In the genomic region with DNA sequence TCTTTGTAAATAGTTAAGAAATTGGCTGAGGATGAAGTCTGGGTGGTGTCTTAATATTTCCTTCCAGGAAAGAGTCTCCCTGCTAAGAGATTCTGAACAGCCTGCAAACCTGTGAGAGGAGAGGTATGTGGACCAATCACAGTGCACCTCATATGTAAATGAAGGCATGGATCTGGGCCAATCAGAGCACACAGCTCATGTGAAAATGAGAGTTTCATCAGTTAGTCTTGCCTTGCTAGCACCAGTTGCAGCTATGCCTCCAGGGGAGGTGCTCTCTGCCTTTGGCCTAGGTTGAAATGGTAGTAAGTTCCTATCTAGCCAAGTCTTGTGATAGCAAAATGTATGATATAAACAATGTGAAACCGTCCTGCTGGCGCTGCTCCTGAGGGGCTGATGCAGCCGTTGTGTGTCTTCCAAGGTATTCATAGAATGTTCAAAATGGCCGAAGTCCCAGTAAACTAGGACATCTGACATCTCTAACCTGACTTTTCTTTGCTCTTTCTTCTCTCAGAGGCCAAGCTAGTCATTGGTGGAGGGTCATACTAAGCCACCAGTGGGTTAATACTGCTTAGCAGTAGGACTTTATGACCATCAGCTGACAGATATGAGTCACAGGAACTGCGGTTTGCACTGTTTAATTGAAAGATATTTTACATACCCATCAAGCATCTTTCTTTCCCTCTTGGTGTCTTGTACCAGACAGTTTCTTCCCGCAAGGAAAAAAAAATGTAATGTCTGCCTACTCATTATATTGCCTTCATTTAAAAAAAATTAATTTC, we compare ENCODE assay signal across 17 mouse cellular contexts. TPM values are rescaled to one million over a fixed set of nuclear protein-coding genes. Genes with fewer than 3 reads are reported as not detected.
A peak's percentile ranks its signal among the peaks of the same experiment; 100 is the strongest.
DNase-seq lines count a peak whose midpoint lies in the region; ATAC-seq and TF ChIP-seq lines count a peak whose summit lies in the region.
"Had no signal": no experiment of that assay in that cellular context is flagged by ENCODE, and none has a peak within 500 bp of the region (broad histone marks: within the 10 kb centered on the region; RNA-seq: fewer than 3 reads in every experiment).

No protein-coding gene starts in this region.

- no peaks in the 10 kb centered on the region for H3K4me1 ChIP-seq in lung, postnatal 0 days (ENCODE audit: insufficient read depth, low read depth, low read length)
- H3K4me1 ChIP-seq in kidney, embryonic 16.5 days (ENCODE audit: insufficient read depth, low read length), result no peaks in the 10 kb centered on the region
- H3K4me1 ChIP-seq: forebrain, embryonic 15.5 days; heart, embryonic 15.5 days had no signal

- no peak for TF ChIP-seq EP300 in lung, postnatal 0 days (IDR thresholded peaks at IDR 0.05)

- H3K27me3 ChIP-seq in lung, postnatal 0 days (replicated peaks; ENCODE audit: insufficient read depth, low read length), result no peaks in the 10 kb centered on the region
- H3K27me3 ChIP-seq in kidney, embryonic 16.5 days (ENCODE audit: insufficient read depth, low read length), result no peaks in the 10 kb centered on the region
- H3K27me3 ChIP-seq: forebrain, embryonic 15.5 days; heart, embryonic 15.5 days; intestine, embryonic 15.5 days had no signal

- no peak overlapping the region for H3K27ac ChIP-seq in lung, postnatal 0 days (ENCODE audit: low read length)
- H3K27ac ChIP-seq in kidney, embryonic 16.5 days (ENCODE audit: low read length), result peak overlapping the region; percentile 85
- H3K27ac ChIP-seq: forebrain, embryonic 15.5 days; heart, embryonic 15.5 days; intestine, embryonic 15.5 days; limb, embryonic 10.5 days; liver, embryonic 14.5 days; macrophage had no signal

- WGBS in lung, postnatal 0 days, result 71% methylated on average over 6 of the region's 6 CpGs
- 84% methylated on average over 6 of the region's 6 CpGs for WGBS in kidney, embryonic 16.5 days

- no peak for ATAC-seq in lung, postnatal 0 days
- peak; percentile 47; the same call in 1 of the 2 replicates for ATAC-seq in kidney, embryonic 16.5 days (ENCODE audit: low FRiP score, low TSS enrichment)
- no peak for ATAC-seq in granulocyte monocyte progenitor cell, adult 5-6 weeks (replicated peaks; ENCODE audit: poor library complexity, severe bottlenecking)
- ATAC-seq: activated CD4-positive, CD25-positive, alpha-beta regulatory T cell, adult 4 months; forebrain, embryonic 15.5 days had no signal

- DNase-seq in lung, postnatal 0 days (ENCODE audit: low spot score), result peak; percentile 20
- DNase-seq in lung, adult 18-20 months, result no peak
- peak; percentile 34 for DNase-seq in R1 (ENCODE audit: low read depth, low spot score)
- no peak for DNase-seq in gastrocnemius, postnatal 36 days
- DNase-seq in heart, adult 8-10 months (ENCODE audit: low spot score), result no peak
- DNase-seq: cerebellum, adult 11-12 months; gastrocnemius, postnatal 14 days; midbrain, embryonic 14.5 days had no signal

- no peak overlapping the region for H3K4me3 ChIP-seq in lung, postnatal 0 days (ENCODE audit: low read depth, low read length)
- no peak overlapping the region for H3K4me3 ChIP-seq in kidney, embryonic 16.5 days (ENCODE audit: low read length)
- H3K4me3 ChIP-seq: forebrain, embryonic 15.5 days; heart, embryonic 15.5 days; intestine, embryonic 15.5 days; limb, embryonic 10.5 days had no signal

- TF ChIP-seq CTCF in lung, postnatal 0 days (IDR thresholded peaks at IDR 0.05), result no peak

- H3K36me3 ChIP-seq in lung, postnatal 0 days (ENCODE audit: insufficient read depth, low read length), result no peaks in the 10 kb centered on the region
- H3K36me3 ChIP-seq in kidney, embryonic 16.5 days (ENCODE audit: insufficient read depth, low read length), result no peaks in the 10 kb centered on the region
- H3K36me3 ChIP-seq: forebrain, embryonic 15.5 days; heart, embryonic 15.5 days; intestine, embryonic 15.5 days; limb, embryonic 10.5 days had no signal

- no peaks in the 10 kb centered on the region for H3K9me3 ChIP-seq in lung, postnatal 0 days (ENCODE audit: low read length)
- no peaks in the 10 kb centered on the region for H3K9me3 ChIP-seq in kidney, embryonic 16.5 days (ENCODE audit: low read length)
- H3K9me3 ChIP-seq: forebrain, embryonic 15.5 days; heart, embryonic 15.5 days; intestine, embryonic 15.5 days; limb, embryonic 10.5 days had no signal

- intact Hi-C loops in gastrocnemius, postnatal 36 days (cut with DNase I), result loop anchor here (1.0 kb wide), 1 partner anchor 28 kb away; no protein-coding TSS in a partner anchor

- no peak overlapping the region for H3K4me2 ChIP-seq in lung, postnatal 0 days (replicated peaks; ENCODE audit: low read depth, low read length)
- H3K4me2 ChIP-seq in kidney, embryonic 16.5 days (replicated peaks; ENCODE audit: low read depth, low read length), result no peak overlapping the region
- H3K4me2 ChIP-seq: forebrain, embryonic 15.5 days; heart, embryonic 15.5 days; intestine, embryonic 15.5 days had no signal

- no peak overlapping the region for H3K9ac ChIP-seq in lung, postnatal 0 days (replicated peaks; ENCODE audit: low read depth)
- H3K9ac ChIP-seq in kidney, embryonic 16.5 days (replicated peaks; ENCODE audit: low read length), result no peak overlapping the region
- H3K9ac ChIP-seq: forebrain, embryonic 15.5 days; heart, embryonic 15.5 days; intestine, embryonic 15.5 days; liver, embryonic 14.5 days had no signal

RNA-seq across cellular contexts. Expression of a gene that starts 32.0 kb away (rescaled TPM):
- polyA plus RNA-seq in lung, postnatal 0 days (2015; fragmentation: Nextera tagmentation; extraction: Ambion mirVana), result 0.76 and 0.84 TPM in 2 replicates
- polyA plus RNA-seq in kidney, embryonic 16.5 days (2015; fragmentation: Nextera tagmentation; extraction: Ambion mirVana), result 1.9 and 2.0 TPM in 2 replicates
- total RNA-seq in granulocyte monocyte progenitor cell, adult 5-6 weeks (2014; fragmentation: Nextera tagmentation), result 1.2 and 4.6 TPM in 2 replicates
- 2.8 and 3.0 TPM in 2 replicates for total RNA-seq in granulocyte monocyte progenitor cell, adult 5-6 weeks (2017)
- total RNA-seq in gastrocnemius, postnatal 36 days (2021), result under 1 TPM in 1 of 2 experiments, not detected in 1; 0.38 TPM
- total RNA-seq in heart, adult 8-10 months (2022), result under 1 TPM in 1 of 4 experiments, not detected in 3; 0.17 TPM

RNA-seq across cellular contexts. Expression of a gene that starts 42.8 kb away (rescaled TPM):
- polyA plus RNA-seq in lung, postnatal 0 days (2015; fragmentation: Nextera tagmentation; extraction: Ambion mirVana), result 9.9 and 10.6 TPM in 2 replicates
- polyA plus RNA-seq in kidney, embryonic 16.5 days (2015; fragmentation: Nextera tagmentation; extraction: Ambion mirVana), result 23.4 and 25.7 TPM in 2 replicates
- 62.3 and 102 TPM in 2 replicates for total RNA-seq in granulocyte monocyte progenitor cell, adult 5-6 weeks (2014; fragmentation: Nextera tagmentation)
- total RNA-seq in granulocyte monocyte progenitor cell, adult 5-6 weeks (2017), result 48.9 and 53.9 TPM in 2 replicates
- 10 to 100 TPM; 19.1 to 25.4 TPM for total RNA-seq in gastrocnemius, postnatal 36 days (2021)
- total RNA-seq in heart, adult 8-10 months (2022), result 10 to 100 TPM; 28.3 to 36.0 (median 32.0) TPM

Comparison
In these comparisons a context has a peak if more than half of its experiments do, and no peak if none do; other contexts are left out.
1. DNase-seq: peak in lung, postnatal 0 days (single experiment) and R1 (single experiment); none in lung, adult 18-20 months (0 of 2), gastrocnemius, postnatal 36 days (0 of 2) and heart, adult 8-10 months (single experiment).